Mouse (Mus musculus): Measurements from ENCODE around the gene Itga4.

DNA sequence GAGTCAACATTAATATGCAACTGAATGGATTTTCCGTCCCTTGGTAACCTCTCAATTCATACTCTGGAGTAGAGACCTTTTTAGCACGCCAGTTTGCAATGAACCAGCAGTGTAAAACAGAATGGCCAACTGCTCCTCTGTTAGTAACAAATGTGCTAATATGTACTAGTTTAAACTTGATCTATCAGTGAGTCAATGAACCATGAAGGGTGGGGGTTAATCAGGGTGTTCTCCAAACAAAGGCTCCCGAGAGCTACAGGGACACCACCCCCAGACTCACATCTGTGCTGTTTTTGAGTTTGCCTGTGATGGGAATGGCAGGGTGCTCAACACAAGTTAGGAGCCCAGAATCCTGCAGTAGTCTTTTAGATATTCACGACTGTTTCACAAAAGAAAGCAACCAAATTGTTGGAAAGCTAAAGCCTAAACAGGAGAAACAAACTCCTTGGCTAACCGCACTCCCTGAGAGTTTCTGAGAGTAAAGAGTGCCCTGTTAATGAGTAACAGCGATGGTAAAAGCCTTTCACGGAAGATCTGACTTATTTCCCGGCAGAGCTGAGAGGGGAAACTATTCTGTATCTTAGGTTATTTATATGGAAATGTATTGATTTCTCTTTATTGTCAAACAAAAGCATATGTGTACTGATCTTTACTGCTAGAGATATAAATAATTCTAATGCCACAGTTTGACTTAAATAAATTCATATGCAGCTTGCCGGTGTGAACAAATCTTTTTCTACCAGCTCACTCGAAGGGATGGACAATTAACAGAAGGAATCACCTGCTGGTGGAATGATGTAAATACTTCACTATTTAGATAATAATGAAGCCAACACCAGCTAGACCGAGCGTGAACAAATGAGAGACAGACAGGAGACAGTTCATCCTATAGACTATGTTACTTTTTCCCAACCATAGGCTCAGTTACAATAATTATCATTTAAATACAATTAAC is 124.1 kb downstream of the Itga4 start:
- TF ChIP-seq CTCF (IDR thresholded peaks at IDR 0.05; ENCODE audit: low read depth) (no peak), EP300 (IDR thresholded peaks at IDR 0.05; ENCODE audit: low read depth) (no peak)

Measured in liver, postnatal 0 days (tissue).